Comparison of ENCODE assay signal across 9 mouse cellular contexts in the genomic region with DNA sequence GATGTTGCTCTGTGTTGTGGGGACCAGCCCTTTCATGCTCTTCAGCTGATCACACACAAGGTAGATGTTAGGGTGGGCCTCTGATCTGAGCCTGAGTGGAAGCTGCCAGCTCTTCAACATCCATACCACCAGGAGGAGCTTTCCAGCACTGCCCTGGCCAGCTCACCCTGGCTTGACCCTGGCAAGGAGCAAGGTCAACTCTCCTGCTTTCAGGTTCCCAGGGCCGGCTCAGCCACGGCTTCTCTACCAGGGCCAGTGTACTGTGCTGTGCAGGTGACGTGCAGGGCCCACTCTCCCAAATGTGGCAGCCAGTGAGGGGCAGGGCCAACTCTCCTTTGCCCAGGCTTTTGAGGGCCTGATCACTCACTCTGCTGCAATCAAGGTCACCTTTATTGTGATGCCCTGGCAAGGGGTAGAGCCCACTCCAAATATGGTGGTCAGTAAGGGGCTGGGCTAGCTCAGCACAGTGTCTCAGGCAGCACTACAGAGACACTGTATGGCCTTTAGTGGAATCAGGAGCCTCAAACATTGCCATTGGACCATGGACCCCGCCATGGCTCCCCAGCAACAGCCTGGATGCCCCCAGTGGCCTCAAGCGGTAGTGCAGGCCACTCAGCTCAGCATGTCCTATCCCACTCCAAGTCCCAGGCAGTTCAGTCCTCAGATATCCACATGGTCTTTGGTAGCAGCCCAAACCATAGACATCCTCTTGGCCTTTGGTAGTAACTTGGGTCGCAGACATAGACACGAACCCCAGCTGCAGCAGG. TPM values are rescaled to one million over a fixed set of nuclear protein-coding genes. Genes with fewer than 3 reads are reported as not detected.
DNase-seq lines count a peak whose midpoint lies in the region; ATAC-seq lines count a peak whose summit lies in the region.
"Had no signal": no experiment of that assay in that cellular context is flagged by ENCODE, and none has a peak within 500 bp of the region (broad histone marks: within the 10 kb centered on the region; RNA-seq: fewer than 3 reads in every experiment).

No protein-coding gene starts in this region.

- H3K9ac ChIP-seq in embryonic facial prominence, embryonic 15.5 days = no peak overlapping the region
- H3K9ac ChIP-seq: limb, embryonic 15.5 days had no signal

- no peaks in the 10 kb centered on the region for H3K4me1 ChIP-seq in embryonic facial prominence, embryonic 15.5 days
- H3K4me1 ChIP-seq: limb, embryonic 15.5 days had no signal

- DNase-seq in gastrocnemius, postnatal 10 days = peak; percentile 26
- no peak for DNase-seq in gastrocnemius, postnatal 25 days
- DNase-seq in right cerebral cortex, postnatal 4 days = peak; percentile 6
- no peak for DNase-seq in right cerebral cortex, postnatal 10 days (ENCODE audit: low spot score in 2 of 2)
- peak; percentile 9 to 38 for DNase-seq in natural killer cell, adult 2 months (ENCODE audit: low spot score in 2 of 2)
- DNase-seq in left cerebral cortex, adult 8-10 months (ENCODE audit: low spot score in 2 of 2) = no peak

- 0 out of 2 replicates have a peak, but pooled peaks have one; percentile 11 for ATAC-seq in embryonic facial prominence, embryonic 15.5 days (ENCODE audit: insufficient number of reproducible peaks, low FRiP score, low TSS enrichment, low read depth)
- ATAC-seq in activated CD4-positive, CD25-positive, alpha-beta regulatory T cell, adult 4 months = no peak

- H3K4me2 ChIP-seq in embryonic facial prominence, embryonic 15.5 days (replicated peaks) = no peak overlapping the region
- H3K4me2 ChIP-seq: limb, embryonic 15.5 days had no signal

- 68% methylated on average over 7 of the region's 7 CpGs for WGBS in embryonic facial prominence, embryonic 15.5 days

- H3K36me3 ChIP-seq in embryonic facial prominence, embryonic 15.5 days = no peaks in the 10 kb centered on the region
- H3K36me3 ChIP-seq: limb, embryonic 15.5 days had no signal

- no peak overlapping the region for H3K4me3 ChIP-seq in embryonic facial prominence, embryonic 15.5 days (replicated peaks)
- H3K4me3 ChIP-seq: limb, embryonic 15.5 days had no signal

- H3K9me3 ChIP-seq in embryonic facial prominence, embryonic 15.5 days (replicated peaks) = no peaks in the 10 kb centered on the region
- H3K9me3 ChIP-seq: limb, embryonic 15.5 days had no signal

- H3K27me3 ChIP-seq in embryonic facial prominence, embryonic 15.5 days = no peaks in the 10 kb centered on the region
- H3K27me3 ChIP-seq: limb, embryonic 15.5 days had no signal

- H3K27ac ChIP-seq in embryonic facial prominence, embryonic 15.5 days (replicated peaks) = no peak overlapping the region
- H3K27ac ChIP-seq: limb, embryonic 15.5 days had no signal

RNA-seq across cellular contexts. Expression of a gene that starts 24.0 kb away (rescaled TPM):
- total RNA-seq in gastrocnemius, postnatal 10 days (2021) = 1 to 10 TPM; 3.8 to 6.3 TPM
- total RNA-seq in gastrocnemius, postnatal 25 days (2021) = 1 to 10 TPM in 1 of 2 experiments, under 1 TPM in 1; 0.82 to 1.7 TPM
- 1.2 and 2.1 TPM in 2 replicates for polyA plus RNA-seq in embryonic facial prominence, embryonic 15.5 days (2015; fragmentation: Nextera tagmentation; extraction: Ambion mirVana)
- polyA plus RNA-seq in activated CD4-positive, CD25-positive, alpha-beta regulatory T cell, adult 4 months (2017; shearing (Covaris generic)) = not detected
- total RNA-seq in left cerebral cortex, adult 8-10 months (2022) = under 1 TPM; 0.21 to 0.70 (median 0.49) TPM

Comparison
In these comparisons a context has a peak if more than half of its experiments do, and no peak if none do; other contexts are left out.
1. DNase-seq: peak in gastrocnemius, postnatal 10 days (single experiment), right cerebral cortex, postnatal 4 days (single experiment) and natural killer cell, adult 2 months (2 of 2); none in gastrocnemius, postnatal 25 days (single experiment), right cerebral cortex, postnatal 10 days (0 of 2) and left cerebral cortex, adult 8-10 months (0 of 2).